Mouse (Mus musculus) thymus, adult 2 months (tissue): ENCODE measurements around the gene Iqcn. TPM values are rescaled to one million over a fixed set of nuclear protein-coding genes. Genes with fewer than 3 reads are reported as not detected.
A peak's percentile ranks its signal among the peaks of the same experiment; 100 is the strongest.

Experiments used
- DNase-seq: peaks from one replicate; pipeline ENCODE4 v3.0.0; 2021
- H3K27ac ChIP-seq: fragments of 200-500 bp; 2 replicates; pipeline ENCODE4 v1.5.1; 2012; ENCODE audit warnings: low read length, control low read depth; ENCODE audit not compliant: control insufficient read depth, insufficient read depth
- H3K27me3 ChIP-seq: fragments of 200-500 bp; 2 replicates; pipeline ENCODE4 v1.6.1; 2012; ENCODE audit warnings: mild to moderate bottlenecking, low read length, moderate library complexity, mixed read lengths; ENCODE audit not compliant: control insufficient read depth, insufficient read depth
- H3K36me3 ChIP-seq: fragments of 200-500 bp; 2 replicates; pipeline ENCODE4 v1.6.1; 2012; ENCODE audit warnings: mild to moderate bottlenecking, low read length, moderate library complexity; ENCODE audit not compliant: control insufficient read depth, insufficient read depth
- H3K4me1 ChIP-seq: fragments of 200-500 bp; replicated peaks from 2 replicates; pipeline ENCODE4 v1.6.1; 2012; ENCODE audit warnings: low read length; ENCODE audit not compliant: control insufficient read depth, insufficient read depth
- H3K4me3 ChIP-seq: fragments of 200-500 bp; 2 replicates; pipeline ENCODE4 v1.5.1; 2012; ENCODE audit warnings: mild to moderate bottlenecking, low read length, control low read depth, moderate library complexity; ENCODE audit not compliant: control insufficient read depth, insufficient read depth
- CTCF ChIP-seq: fragments of 200-500 bp; IDR thresholded peaks from 2 replicates; pipeline ENCODE4 v1.5.1; 2012; ENCODE audit warnings: mild to moderate bottlenecking, control low read depth, low read length, moderate library complexity, borderline replicate concordance; ENCODE audit not compliant: control insufficient read depth, poor library complexity, insufficient read depth; ENCODE audit errors: extremely low read depth
- POLR2A ChIP-seq: fragments of 200-500 bp; IDR thresholded peaks from 2 replicates; pipeline ENCODE4 v1.6.1; 2012; ENCODE audit warnings: mild to moderate bottlenecking, low read length, control low read depth, moderate library complexity; ENCODE audit not compliant: control insufficient read depth, poor library complexity, insufficient read depth; ENCODE audit errors: extremely low read depth
- WGBS: fragments of 180-500 bp; shearing (Covaris S2); methylation state at CpG from one replicate; pipeline ENCODE4 v1.1.7; 2018; 5-methylcytosine and 5-hydroxymethylcytosine counted together
- polyA plus RNA-seq: library from polyadenylated mRNA; depleted of rRNA; stranded (reverse); fragments of >200 nt; gene quantifications from 2 replicates; pipeline ENCODE4 v1.2.3, GENCODE M21; 2012

Iqcn gene
- polyA plus RNA-seq, 1 experiment: 0.28 TPM

DNA sequence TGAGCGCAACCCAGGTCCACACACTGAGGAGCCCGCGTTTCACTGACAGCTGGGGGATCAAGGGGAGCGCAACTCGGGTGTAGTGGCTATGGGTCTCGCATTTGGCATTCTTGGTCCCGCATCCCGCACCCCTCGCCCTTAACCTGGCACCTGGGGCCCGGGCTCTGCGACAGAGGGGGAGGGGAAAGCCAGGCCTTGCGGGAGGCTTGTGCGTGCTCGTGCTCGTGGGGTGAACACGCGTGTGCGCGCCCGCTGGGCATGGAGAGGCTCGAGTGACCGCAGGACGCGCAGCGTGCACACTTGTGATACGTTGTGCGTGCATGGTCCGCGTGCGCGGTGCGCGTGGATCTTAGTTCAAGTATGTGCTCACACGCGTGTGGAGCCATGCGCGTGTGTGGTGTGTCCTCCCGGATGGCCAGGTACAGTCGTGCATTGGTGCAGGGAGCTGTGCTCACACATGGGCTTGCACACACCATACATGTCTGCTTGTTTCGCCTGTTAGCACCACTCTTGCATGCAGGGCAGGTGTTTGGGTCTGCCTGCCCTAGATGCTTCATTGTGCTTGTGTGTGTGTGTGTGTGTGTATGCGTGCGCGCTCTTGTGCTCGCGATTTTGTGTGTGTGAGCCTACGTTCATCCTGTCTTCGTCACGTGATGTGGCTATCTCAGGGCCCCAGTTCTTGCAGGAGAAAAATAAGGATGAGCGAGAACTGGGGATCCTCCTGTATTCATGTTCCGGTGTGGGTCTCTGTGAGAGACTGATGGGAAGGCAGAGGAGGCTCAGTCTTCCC lies 51.8 kb downstream of the Iqcn start:
- H3K4me1 ChIP-seq: peaks cover 33% of the 10 kb centered on the region
- no peak overlapping the region for H3K27ac ChIP-seq
- peak overlapping the region; percentile 63 for H3K4me3 ChIP-seq
- no peaks in the 10 kb centered on the region for H3K36me3 ChIP-seq
- WGBS: 9% methylated on average over 50 of the region's 50 CpGs
- TF ChIP-seq CTCF (no peak), POLR2A (no peak)
- no peak for DNase-seq
- no peaks in the 10 kb centered on the region for H3K27me3 ChIP-seq

DNA sequence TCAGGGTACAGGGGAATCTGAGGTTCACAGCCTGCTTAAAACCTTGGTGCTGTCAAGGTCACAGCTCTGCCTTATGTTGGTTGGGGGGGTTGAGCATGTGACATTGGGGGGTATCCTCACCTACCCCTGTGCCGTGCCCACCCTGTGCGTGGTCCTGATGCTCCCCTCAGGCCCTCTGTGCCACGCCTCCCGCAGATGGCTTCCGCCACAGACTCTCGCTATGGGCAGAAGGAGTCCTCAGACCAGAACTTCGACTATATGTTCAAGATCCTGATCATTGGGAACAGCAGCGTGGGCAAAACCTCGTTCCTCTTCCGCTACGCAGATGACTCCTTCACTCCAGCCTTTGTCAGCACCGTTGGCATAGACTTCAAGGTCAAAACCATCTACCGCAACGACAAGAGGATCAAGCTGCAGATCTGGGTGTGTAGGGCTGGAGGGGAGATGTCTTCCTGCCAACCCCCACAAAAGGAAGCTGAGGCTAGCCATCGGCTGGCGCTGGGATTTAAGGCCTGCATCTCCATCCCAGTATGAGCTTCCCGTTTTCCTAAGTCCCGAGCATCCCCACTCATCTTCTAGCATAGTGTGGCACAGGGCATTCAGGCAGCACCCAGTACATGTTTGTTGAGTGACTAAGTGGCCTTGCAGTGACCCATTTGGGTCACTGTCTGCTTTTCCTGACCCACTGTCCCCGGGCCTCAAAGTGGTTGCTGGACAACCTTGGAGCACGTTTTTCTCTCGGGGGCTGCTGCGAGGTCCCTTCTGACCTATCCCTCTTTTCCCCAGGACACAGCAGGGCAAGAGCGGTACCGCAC lies 52.6 kb downstream of the Iqcn start:
- Histone ChIP-seq H3K4me1 (peaks cover 36% of the 10 kb centered on the region), H3K36me3 (no peaks in the 10 kb centered on the region), H3K27ac (no peak overlapping the region), H3K27me3 (no peaks in the 10 kb centered on the region), H3K4me3 (no peak overlapping the region)
- no peak for TF ChIP-seq CTCF
- no peak for TF ChIP-seq POLR2A
- DNase-seq: no peak
- WGBS: 81% methylated on average over 24 of the region's 24 CpGs

DNA sequence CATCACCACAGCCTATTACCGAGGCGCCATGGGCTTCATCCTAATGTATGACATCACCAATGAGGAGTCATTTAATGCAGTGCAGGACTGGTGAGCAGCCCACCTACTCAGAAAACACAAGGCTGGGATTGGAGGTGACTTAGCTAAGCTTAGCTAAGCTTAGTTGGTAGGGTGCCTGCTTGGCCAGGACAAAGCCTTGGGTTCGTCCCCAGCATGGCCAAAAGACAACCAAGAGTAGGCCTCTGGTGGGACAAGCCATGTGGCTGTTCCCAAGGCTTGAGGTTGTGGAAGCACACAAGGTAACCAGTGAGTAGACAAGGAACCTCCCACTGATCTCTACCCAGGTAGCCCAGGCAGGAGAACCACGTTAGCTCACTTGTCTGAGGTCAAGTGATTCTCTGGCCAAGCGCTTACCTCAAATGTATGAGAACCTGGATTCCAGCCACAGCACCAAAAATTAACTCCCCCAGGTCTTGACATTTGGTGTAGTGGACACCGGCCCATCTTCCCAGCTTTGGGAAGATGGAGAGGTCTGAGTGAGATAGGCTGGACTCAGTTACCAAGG lies 53.3 kb downstream of the Iqcn start:
- DNase-seq: no peak
- no peak for TF ChIP-seq CTCF
- no peak for TF ChIP-seq POLR2A
- Histone ChIP-seq H3K27ac (no peak overlapping the region), H3K4me3 (no peak overlapping the region), H3K4me1 (peaks cover 36% of the 10 kb centered on the region), H3K36me3 (no peaks in the 10 kb centered on the region), H3K27me3 (no peaks in the 10 kb centered on the region)
- WGBS: 96% methylated on average over 6 of the region's 6 CpGs

DNA sequence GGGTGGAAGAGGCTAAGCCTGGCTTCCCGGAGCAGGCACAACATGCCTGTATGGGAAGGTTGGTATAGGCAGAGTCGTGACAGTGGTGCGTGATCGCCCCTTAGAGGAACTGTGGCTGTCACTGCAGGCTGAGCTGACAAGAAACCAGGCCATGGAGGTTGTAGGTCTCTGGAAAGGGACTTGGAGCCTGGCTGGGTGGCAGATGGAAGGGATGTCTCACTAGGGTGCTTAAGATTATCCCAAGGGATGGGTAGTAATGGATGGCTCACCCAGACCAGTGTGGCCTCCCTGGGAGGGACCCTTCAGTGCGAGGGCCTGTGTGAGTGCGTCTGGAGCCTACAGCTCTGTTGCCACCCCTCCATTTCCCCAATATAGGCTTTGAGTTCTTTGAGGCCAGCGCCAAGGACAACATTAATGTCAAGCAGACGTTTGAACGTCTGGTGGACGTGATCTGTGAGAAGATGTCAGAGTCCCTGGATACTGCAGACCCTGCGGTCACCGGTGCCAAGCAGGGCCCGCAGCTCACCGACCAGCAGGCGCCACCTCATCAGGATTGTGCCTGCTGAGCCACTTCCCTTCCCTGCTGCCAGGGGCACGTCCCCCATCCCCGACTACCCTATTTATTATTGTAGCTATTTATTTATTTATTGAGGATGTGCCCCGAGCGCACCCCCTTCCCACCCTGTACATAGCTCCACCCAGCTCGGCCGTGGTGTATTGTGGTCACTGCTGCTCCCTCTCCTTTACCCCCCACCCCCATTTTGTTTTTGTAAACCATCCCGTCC lies 54.5 kb downstream of the Iqcn start:
- Histone ChIP-seq H3K27ac (no peak overlapping the region), H3K4me1 (peaks cover 32% of the 10 kb centered on the region), H3K36me3 (no peaks in the 10 kb centered on the region), H3K4me3 (no peak overlapping the region), H3K27me3 (no peaks in the 10 kb centered on the region)
- no peak for DNase-seq
- WGBS: 92% methylated on average over 22 of the region's 22 CpGs
- TF ChIP-seq POLR2A: no peak
- TF ChIP-seq CTCF: no peak

DNA sequence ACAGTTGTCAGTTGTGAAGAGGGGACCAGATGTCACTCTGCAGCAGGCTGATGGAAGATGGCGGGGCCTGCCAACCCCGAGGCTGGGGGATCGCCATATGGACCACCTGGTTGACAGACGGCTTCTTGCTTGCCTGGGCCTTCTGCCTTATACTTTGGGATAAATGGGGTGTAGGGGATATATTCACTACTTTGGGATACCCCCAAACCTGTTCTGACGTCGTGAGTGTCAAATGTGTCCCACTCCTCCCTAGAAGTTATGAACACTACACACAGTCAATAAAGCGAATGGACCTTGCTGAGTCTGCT lies 55.0 kb downstream of the Iqcn start:
- no peak for DNase-seq
- Histone ChIP-seq H3K4me1 (peaks cover 26% of the 10 kb centered on the region), H3K36me3 (no peaks in the 10 kb centered on the region), H3K27me3 (no peaks in the 10 kb centered on the region), H3K27ac (no peak overlapping the region), H3K4me3 (no peak overlapping the region)
- 96% methylated on average over 7 of the region's 7 CpGs for WGBS
- TF ChIP-seq CTCF (no peak), POLR2A (no peak)
